Mouse (Mus musculus): Measurements from ENCODE around the gene Ap1s1. TPM values are rescaled to one million over a fixed set of nuclear protein-coding genes. Genes with fewer than 3 reads are reported as not detected.

The Ap1s1 gene
- total RNA-seq, 2 experiments from 2014 or later, result 41.9 to 50.2 TPM

DNA sequence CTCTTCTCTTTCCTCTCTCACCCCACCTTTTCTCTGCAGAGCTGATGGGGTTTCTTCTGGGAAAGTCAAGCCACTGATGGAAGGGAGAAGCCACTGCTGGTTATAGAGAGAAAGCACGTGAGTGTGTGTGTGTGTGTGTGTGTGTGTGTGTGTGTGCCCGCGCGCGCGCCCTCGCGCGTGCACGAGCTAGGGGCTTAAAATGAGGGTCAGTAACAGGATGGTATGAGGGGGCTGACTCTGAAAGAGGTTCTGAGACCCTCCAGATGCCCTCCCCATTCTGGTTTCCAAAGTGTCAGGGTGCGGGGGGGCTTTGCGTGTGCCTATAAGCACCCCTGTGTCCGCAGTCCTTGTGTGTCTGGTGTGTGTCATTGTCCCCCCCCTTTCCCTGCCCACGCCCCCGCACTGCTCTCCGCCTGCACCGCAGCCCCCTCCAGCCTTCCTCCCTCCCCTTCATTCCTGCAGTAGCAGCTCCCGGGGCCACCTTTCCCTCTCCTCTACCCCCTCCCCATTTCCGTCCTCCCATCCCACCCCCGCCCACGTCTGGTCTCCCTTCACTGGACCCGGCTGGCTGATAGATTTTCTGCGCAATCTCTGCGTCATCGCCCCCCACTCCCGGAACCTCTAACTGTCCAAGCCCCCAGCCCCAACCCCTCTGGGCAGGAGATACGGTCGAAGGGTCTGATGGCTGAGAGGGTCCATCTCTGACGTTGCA is 17.2 kb downstream of the Ap1s1 start:
- intact Hi-C loops (cut with DNase I), result no loop called here
- no peak for DNase-seq

DNA sequence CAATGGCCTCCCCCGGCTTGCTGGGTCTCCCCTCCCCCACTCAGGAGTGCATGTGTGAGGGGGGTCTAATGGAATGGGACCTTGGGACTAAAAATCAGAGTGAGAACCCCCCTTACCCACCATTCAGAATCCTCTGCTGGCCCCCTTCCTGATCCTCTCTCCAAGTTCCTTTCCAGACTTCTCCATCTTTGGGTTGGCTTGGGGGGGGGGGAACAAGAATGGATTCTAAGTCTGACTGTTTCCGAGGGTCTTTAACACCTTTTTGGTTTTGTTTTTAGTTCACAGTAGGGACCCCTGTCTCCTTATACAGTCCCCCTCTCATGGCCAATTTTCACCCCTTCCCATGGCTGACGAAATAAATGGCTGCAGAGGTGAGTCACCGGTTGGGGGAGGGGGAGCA is 19.8 kb downstream of the Ap1s1 start, which contains the start of gene Vgf:
Gene Vgf, plus strand, starts transcription at position 301 of the 400 bp plus-strand sequence.
- intact Hi-C loops (cut with DNase I), result no loop called here
- DNase-seq, result no peak

DNA sequence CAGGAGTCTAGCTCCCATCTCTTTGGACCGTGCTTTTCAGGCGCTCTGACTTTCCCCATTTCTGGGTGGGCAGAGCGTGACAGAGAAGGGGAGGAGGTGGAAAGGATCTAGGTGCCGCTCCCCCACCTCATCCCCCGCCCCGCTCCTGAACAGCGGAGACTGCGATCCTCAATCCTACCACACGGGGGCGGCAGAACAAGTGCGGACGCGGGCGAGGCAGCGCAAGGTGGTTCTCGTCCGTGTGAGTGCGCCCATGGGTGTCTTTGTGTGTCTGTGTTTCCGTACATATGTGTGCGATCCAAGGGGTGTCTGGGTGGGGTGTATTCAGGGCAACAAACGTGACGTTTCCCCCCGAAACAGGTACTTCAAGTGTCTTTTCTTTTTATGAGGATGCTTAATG is 20.8 kb downstream of the Ap1s1 start:
- peak; percentile 85 to 91 for DNase-seq
- intact Hi-C loops (cut with DNase I), result no loop called here

DNA sequence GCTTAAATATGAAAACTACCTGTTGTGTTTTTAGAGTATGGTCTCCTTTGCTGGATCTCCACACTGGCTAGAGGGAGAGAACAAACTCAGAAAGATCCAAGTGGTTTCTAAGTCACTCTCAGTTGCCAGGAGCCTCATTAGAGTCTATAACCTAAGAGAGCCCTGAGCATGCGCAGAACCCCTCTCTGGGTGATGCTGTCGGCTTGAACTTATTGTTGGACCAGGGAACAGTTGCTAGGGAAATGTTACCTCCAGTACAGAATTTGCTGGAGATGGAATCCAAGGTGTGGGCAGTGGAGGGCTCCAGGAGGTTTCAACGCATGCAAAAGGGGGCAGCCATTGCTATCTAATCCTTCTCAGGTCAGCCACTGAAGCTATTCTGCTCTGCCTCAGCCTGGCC is 21.6 kb downstream of the Ap1s1 start:
- intact Hi-C loops (cut with DNase I), result loop anchor here (1.0 kb wide), 1 partner anchor 83 kb away; no protein-coding TSS in a partner anchor
- no peak for DNase-seq

DNA sequence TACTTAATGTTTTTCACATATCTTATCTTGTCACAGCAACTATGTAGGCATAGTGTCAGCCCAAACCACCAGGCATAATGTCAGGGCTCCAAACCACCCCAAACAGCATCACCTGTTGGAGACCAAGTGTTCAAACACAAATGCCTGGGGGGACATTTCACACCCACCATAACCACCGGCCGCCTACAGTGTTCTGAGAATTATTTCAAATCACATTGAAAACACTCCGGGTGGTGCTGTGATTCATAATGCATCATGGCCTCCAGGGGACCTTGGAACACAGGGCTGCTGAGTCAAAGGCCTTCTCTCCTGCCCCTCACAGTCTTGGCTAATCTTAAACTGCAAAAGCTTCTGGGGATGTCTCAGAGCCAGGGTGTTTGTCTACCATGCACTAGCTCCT is 30.0 kb downstream of the Ap1s1 start:
- DNase-seq, result no peak
- intact Hi-C loops (cut with DNase I), result no loop called here

DNA sequence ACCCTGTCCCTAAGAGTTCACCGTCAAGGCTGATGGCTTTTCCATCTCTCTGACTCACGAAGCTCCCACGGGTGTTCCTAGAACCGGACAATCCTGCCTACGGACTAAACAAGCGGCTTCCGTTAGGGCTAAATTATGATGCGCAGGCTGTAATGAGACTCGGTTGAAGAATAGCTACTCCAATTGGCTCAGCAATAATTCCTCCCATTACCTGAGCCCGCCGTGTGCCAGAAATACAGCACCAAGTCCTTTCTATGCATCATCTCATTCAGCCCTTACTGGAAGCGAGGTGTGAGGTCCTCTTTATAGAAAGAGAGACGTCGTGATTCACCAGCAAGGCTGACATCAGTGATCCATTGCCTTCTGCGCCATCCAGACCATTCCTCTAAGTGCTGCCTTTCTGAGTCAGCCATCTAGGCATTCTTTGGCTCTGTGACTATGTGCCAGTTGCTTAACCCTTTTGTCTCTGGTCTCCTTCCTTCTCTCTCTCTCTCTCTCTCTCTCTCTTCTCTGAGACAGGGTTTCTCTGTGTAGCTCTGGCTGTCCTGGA is 33.5 kb downstream of the Ap1s1 start:
- intact Hi-C loops (cut with DNase I), result no loop called here
- no peak for DNase-seq

DNA sequence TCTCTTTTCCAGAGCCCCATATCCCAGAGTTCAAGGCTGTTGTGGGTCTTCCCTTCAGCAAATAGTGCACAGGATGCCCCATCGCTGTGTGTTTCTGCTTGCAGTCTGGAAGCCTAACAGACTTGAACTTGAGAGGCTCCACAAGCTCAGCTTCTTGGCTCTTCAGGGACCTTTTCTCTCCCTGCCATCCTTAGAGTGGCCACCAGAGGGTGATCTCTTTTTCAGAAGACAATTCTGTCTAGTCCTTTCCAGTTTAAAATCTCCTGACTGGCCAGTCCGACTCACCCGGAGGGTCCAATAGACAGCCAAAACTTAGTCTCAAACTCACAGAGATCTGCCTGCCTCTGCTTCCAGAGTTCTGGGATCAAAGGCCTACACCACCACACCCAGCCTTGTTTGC is 35.9 kb downstream of the Ap1s1 start:
- peak; percentile 35 to 73 for DNase-seq
- intact Hi-C loops (cut with DNase I), result no loop called here

DNA sequence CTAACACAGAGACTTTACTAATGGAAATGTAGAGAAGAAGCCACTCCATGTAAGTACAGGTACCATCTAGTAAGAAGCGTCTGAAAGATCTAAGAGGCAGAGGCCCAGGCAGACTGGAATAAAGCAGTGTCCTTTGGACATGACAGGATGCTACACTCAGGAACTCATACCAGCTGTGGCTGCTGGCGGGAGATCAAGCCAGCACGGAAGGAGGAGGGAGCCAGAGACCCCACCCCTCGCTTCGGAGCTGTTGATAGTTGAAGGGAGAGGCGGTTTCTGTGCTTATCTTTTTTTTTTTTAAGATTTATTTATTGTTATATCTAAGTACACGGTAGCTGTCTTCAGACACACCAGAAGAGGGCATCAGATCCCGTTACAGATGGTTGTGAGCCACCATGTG is 38.7 kb downstream of the Ap1s1 start:
- peak in 1 of 2 experiments; percentile 15 for DNase-seq
- intact Hi-C loops (cut with DNase I), result no loop called here

DNA sequence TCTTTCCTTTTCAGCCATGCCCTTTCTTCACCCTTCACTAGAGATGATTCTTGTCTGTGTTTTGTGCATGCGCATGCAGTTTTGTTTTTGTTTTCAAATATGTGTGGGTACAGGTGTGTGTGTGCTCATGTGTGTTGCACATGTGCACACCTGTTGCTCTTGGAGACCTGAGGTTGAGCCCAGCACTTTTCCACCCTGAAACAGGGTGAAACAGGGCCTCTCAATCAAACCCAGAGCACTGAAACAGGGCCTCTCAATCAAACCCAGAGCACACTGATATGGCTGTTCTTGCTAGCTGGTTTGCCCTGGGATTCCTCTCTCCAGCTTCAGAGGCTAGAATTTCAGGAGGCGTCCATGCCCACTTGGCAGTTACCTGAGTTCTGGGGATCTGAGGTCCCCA is 45.3 kb downstream of the Ap1s1 start:
- intact Hi-C loops (cut with DNase I), result no loop called here
- DNase-seq, result no peak

DNA sequence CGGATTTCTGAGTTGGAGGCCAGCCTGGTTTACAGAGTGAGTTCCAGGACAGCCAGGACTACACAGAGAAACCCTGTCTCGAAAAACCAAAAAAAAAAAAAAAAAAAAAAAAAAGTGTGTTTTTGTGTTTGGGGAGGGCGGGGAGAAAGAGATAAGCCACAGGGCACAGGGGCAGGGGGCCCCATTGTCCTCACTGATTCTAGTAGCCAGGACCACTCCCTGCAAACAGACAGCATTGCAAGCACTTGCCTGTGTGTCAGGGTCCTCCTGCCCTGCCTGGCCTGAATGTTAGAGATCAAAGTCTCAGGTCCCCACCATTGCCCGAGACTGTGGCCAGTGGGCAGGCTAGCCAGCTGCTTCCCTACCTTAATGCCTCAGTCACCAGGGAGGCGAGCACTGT is 46.5 kb downstream of the Ap1s1 start:
- intact Hi-C loops (cut with DNase I), result no loop called here
- DNase-seq, result no peak

DNA sequence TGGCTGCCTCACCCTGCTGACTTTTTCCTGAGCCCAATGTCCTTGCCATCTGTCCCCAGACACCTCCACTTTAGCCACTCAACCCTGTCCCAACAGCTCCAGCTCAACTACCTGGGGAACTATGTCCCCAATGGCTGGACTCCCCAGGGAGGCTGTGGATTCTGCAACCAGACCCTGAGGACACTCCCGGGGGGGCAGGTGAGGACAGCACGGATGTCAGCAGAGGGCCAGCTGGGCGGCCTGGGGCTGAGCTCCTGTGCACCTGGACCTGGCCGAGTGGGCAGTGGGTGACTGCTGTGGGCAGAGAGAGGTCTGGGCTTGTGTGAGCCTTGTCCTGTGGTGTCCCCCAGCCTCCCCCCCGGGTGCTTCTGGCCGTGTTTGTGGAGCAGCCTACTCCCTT is 56.1 kb downstream of the Ap1s1 start:
- no peak for DNase-seq

DNA sequence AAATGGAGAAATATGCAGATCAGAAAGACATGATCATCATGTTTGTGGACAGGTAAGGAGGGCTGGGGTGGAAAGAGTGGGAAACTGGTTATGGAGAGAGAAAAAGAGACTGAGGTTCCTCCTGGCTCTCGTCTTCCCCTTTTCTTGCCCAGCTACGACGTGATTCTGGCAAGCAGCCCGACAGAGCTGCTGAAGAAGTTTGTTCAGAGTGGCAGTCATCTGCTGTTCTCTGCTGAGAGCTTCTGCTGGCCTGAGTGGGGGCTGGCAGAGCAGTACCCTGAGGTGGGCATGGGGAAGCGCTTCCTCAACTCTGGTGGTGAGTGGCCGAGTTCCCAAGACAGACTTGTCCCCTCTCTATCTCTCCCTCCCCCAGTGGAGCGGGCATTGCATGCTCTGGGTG is 57.5 kb downstream of the Ap1s1 start:
- intact Hi-C loops (cut with DNase I), result no loop called here
- peak; percentile 31 to 49 for DNase-seq

More for the DNA sequence above, 56.1 kb downstream of the Ap1s1 start:
- intact Hi-C loops (cut with DNase I), result no loop called here

DNA sequence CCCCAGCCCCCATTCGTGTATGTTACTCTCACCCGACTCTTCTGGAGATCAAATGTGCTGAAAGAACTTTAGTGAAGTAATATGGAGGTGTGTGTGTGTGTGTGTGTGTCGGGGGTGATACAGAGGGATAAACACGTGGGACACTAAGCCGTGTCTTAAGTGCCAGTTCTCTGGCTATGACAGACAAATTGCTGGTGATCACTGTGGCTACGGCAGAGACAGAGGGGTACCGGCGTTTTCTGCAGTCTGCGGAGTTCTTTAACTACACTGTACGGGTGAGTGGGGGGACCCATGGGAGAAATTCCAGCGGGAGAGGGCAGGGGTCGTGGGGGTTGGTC is 58.0 kb downstream of the Ap1s1 start, which contains the start of gene Znhit1:
Gene Znhit1, minus strand, starts transcription at position 88 of the 338 bp plus-strand sequence.
- DNase-seq, result no peak
- intact Hi-C loops (cut with DNase I), result loop anchor here (2.0 kb wide), 1 partner anchor 25 kb away; no protein-coding TSS in a partner anchor

DNA sequence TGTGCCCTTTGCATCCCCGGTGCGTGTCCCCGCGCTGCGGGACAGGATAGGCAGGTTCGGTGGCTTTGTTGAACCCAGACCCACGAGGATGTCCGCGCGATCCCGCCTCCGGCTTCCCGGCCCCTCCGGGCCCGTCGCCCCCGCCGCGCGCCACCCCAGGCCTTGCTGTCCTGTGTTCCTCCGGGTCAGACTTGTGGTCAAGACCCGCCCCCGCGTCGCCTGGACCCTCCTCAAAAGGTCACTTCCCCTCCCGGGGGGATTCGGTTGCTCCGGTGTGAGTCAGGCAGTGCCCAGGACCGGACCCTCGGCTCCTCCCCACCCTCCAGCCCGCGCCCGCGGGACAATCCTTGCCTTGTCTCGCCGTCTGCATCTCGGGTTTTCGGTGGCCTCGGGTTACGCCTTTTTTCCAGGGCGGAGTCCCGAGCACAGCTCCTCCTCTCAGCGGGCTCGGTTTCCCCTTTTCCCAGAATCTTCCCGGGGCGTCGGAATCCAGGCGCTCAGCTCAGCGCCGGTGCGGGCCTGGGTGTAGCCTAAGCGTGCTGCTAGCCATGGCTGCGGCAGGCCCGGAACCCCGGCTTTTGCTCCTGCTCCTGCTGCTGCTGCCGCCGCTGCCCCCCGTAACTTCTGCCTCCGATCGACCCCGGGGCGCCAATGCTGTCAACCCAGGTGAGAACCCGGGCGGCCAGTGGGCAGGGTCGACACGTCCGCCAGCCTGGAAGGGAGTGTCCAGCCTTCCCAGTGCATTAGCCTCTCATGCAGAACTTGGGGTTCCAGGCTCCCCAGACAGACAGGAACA is 58.6 kb downstream of the Ap1s1 start:
- intact Hi-C loops (cut with DNase I), result loop anchor here (2.0 kb wide), 1 partner anchor 25 kb away; no protein-coding TSS in a partner anchor
- peak; percentile 75 to 87 for DNase-seq

DNA sequence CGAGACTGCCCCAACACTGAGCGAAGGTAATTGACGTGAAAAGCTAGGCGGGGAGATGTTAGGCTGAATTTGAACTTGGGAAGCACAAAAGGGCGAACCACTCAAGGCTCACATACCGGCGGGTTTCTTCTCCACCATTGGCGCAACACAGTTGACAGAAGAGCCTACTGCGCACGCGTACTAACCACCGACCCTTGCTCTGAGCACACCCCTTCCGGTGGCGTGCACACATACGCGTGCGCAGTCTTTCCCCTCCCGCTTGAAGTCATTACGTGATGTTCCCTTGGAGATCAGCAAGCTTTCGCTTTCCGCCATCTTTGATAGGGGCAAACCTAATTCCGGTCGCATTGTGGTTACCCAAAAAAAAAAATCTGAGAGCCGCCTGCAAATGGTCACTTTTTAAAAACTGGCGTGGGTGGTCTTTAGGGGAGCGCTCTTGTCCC is 59.2 kb downstream of the Ap1s1 start, which contains the start of gene Plod3:
Gene Plod3, plus strand, starts transcription at position 325 of the 443 bp plus-strand sequence.
- peak; percentile 96 to 97 for DNase-seq
- intact Hi-C loops (cut with DNase I), result loop anchor here (2.0 kb wide), 1 partner anchor 24 kb away; no protein-coding TSS in a partner anchor

Small RNA genes lying within 50 kb of the gene (microRNA-seq; reads per million reads assigned to microRNA genes)
- 10.5 to 260 reads per million in 2 experiments for gene Mir702

Other genes with a start within 250 kb of the Ap1s1 start
- gene Col26a1, start 162.9 kb downstream of the Ap1s1 start, total RNA-seq (2021), result 1 to 10 TPM; 5.2 to 6.6 TPM
- 10 to 100 TPM; 10.7 to 12.0 TPM for gene Ift22, start 138.0 kb downstream of the Ap1s1 start, total RNA-seq (2021)
- gene Fis1, start 92.9 kb downstream of the Ap1s1 start, total RNA-seq (2021), result 100 to 1,000 TPM; 166 to 167 TPM
- 10 to 100 TPM in 1 of 2 experiments, 1 to 10 TPM in 1; 8.9 to 11.2 TPM for gene Cldn15, start 79.5 kb downstream of the Ap1s1 start, total RNA-seq (2021)
- 10 to 100 TPM; 40.3 to 42.2 TPM for gene Plod3, start 59.1 kb downstream of the Ap1s1 start, total RNA-seq (2021)
- gene Znhit1, start 58.1 kb downstream of the Ap1s1 start, total RNA-seq (2021), result 10 to 100 TPM; 50.4 to 54.9 TPM
- not detected for gene Vgf, start 19.7 kb downstream of the Ap1s1 start, total RNA-seq (2021)
- gene Serpine1, start 26.1 kb upstream of the Ap1s1 start, total RNA-seq (2021), result 10 to 100 TPM; 12.5 TPM
- gene Trim56, start 70.1 kb upstream of the Ap1s1 start, total RNA-seq (2021), result 10 to 100 TPM; 19.4 to 20.4 TPM
- not detected for gene Muc3, start 103.2 kb upstream of the Ap1s1 start, total RNA-seq (2021)
- under 1 TPM; 0.56 to 0.62 TPM for gene Muc3a, start 166.3 kb upstream of the Ap1s1 start, total RNA-seq (2021)
- 1 to 10 TPM; 2.7 to 3.9 TPM for gene Ache, start 241.4 kb upstream of the Ap1s1 start, total RNA-seq (2021)
- 1 to 10 TPM; 6.7 to 8.5 TPM for gene Ufsp1, start 248.5 kb upstream of the Ap1s1 start, total RNA-seq (2021)